Mouse (Mus musculus): Measurements from ENCODE around the gene Rasl10a. TPM values are rescaled to one million over a fixed set of nuclear protein-coding genes. Genes with fewer than 3 reads are reported as not detected.
A peak's percentile ranks its signal among the peaks of the same experiment; 100 is the strongest.
"Not testable (repeated sequence)": the region's sequence is repeated elsewhere in the genome, so short reads cannot be mapped to it uniquely, and the experiment has no call there.

Gene Rasl10a
- polyA plus RNA-seq, 1 experiment from 2014 or later, result 2.8 TPM

DNA sequence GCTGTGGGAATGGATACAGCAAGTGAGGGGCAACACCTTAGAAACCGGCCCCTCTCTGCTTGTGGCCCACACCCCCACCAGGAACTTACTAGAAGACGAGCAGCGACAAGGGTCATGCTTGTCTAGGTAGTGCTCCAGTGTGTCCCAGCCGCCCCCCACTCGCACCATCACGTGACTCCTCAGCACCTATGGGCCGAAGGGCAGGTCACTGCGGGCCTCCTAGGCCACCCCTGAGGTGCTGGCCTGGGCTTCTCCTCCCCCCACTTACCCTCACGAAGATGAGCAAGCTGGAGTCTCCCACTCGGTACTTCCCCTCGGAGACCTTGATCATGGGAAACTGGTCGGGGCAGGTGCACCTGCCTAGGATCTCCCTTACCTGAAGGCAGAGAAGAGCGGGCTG, 4.4 kb downstream of the Rasl10a start:
- Histone ChIP-seq H3K36me3 (peaks cover 5% of the 10 kb centered on the region; the same call in 1 of the 2 replicates), H3K4me1 (replicated peaks) (peaks cover 66% of the 10 kb centered on the region), H3K9me3 (no peaks in the 10 kb centered on the region), H3K9ac (replicated peaks) (peak overlapping the region; percentile 24; the same call in 1 of the 2 replicates), H3K4me2 (peak overlapping the region; percentile 72), H3K27me3 (peaks cover 75% of the 10 kb centered on the region), H3K27ac (no peak overlapping the region), H3K4me3 (replicated peaks) (peak overlapping the region; percentile 40)
- no peak for ATAC-seq (ENCODE audit: insufficient number of reproducible peaks, insufficient read depth, low FRiP score, low TSS enrichment, low read depth)
- 11% methylated on average over 13 of the region's 13 CpGs for WGBS

DNA sequence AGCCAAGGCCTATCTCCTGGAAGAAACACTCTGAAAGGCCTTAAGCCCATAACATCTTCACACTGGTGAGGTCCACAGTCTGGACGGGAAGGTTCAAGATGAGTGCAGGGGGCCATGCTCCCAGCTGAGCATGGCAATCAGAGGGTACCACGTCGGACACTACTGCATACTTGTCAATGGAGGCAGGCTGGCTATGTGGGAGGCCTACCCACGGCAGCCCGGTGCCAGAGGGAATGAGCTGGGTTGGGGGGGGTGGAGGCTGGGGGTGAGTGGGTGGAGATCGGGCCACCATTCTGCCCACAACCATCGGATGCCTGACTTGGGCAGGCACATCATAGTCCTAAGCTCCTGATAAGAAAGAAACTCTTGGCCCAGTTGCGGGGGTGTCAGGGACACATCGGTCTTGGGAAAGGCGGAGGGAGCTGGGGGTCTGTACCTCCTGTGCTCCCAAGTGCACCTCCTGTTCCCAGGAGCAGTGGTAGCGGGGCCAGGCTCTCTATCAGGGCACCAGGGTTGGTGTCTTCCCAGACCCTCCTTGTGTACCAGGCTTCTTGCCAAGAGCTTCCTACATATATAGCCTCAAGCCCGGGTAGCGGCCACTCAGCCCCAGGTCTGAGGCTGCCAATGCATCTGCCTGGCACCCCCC, 5.1 kb downstream of the Rasl10a start:
- 71% methylated on average over 13 of the region's 13 CpGs for WGBS
- Histone ChIP-seq H3K27ac (no peak overlapping the region), H3K9me3 (no peaks in the 10 kb centered on the region), H3K4me1 (replicated peaks) (peaks cover 60% of the 10 kb centered on the region), H3K4me3 (replicated peaks) (0 out of 2 replicates have a peak overlapping the region, but pooled peaks have one; percentile 74), H3K4me2 (peak overlapping the region; percentile 94; the same call in 1 of the 2 replicates), H3K9ac (replicated peaks) (no peak overlapping the region), H3K36me3 (peaks cover 7% of the 10 kb centered on the region), H3K27me3 (peaks cover 68% of the 10 kb centered on the region)
- ATAC-seq (ENCODE audit: insufficient number of reproducible peaks, insufficient read depth, low FRiP score, low TSS enrichment, low read depth), result no peak

DNA sequence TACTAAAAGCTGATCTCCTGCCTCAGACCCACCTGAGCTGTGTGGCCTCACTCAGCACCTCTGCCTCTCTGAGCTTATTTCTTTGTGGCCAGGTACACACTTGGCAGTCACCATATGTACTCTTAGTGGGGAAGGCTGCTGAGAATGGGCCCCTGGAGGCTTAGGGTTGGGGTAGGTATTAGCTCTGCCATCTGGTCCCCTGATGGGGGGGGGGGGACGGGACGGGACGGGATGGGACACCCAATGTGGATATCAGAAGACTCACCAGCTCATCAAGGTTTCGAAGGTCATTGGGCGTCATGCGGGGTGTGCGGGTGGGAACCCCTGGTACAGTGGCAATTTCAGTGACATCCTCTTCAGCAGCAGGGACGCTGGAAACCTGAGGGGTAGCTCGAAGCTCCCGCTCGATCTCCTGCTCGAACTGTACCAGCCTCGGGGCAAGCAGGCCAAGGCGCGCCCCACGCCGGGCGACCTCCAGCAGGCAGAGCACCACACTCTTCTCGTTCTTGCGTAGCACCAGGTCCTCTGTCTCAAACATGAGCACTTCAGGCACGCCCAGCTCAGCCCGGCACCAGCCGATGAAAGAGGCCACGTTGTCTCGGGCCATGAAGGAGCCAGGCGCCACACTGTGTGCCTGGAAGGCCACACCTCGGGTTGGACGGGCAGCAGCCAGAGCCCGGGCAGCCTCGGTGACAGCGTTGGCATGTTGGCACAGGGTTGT, 5.8 kb downstream of the Rasl10a start:
- H3K4me3 ChIP-seq (replicated peaks), result peak overlapping the region; percentile 74
- peaks cover 15% of the 10 kb centered on the region for H3K36me3 ChIP-seq
- no peaks in the 10 kb centered on the region for H3K9me3 ChIP-seq
- H3K27me3 ChIP-seq, result peaks cover 61% of the 10 kb centered on the region
- peak overlapping the region; percentile 94 for H3K4me2 ChIP-seq
- H3K27ac ChIP-seq, result no peak overlapping the region
- ATAC-seq (ENCODE audit: insufficient number of reproducible peaks, insufficient read depth, low FRiP score, low TSS enrichment, low read depth), result no peak
- WGBS, result 51% methylated on average over 31 of the region's 31 CpGs
- peaks cover 53% of the 10 kb centered on the region for H3K4me1 ChIP-seq (replicated peaks)
- 0 out of 2 replicates have a peak overlapping the region, but pooled peaks have one; percentile 34 for H3K9ac ChIP-seq (replicated peaks)

DNA sequence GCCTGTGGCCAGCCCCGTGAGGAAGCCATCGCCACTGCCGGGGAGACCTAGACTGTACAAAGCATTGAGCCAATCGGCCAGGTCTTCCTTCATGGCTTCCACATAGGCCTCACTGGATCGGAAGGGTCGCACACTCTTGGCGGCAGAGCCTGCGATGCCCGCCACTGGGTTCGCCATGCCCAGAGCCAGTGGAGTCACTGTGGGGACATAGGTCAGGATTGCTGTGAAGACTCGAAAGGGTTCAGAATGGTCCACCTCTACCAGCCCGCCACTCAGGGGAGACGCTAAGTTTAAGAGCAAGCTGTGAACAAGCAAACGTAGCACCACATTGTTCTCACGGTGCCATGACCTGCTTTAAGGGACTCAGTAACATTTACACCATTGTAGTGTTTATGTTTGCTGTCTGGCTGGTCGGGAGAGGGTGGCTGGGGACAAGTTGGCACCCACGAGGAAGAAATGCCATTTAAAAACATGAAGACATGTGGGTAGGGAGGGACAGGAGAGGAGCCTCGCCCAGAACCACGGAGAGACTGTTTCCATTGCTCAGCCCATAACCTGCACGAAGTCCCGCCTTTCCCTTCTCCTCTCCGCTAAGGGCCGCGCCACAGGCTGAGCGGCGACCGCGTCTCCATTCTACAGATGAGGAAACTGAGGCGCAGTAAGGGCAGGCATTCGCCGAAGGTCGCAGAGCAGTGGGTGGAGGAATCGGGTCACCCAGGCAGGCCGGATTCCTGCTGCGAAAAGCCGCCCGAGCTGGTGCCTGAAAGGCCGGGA, 6.5 kb downstream of the Rasl10a start:
- peak overlapping the region; percentile 75 for H3K9ac ChIP-seq (replicated peaks)
- H3K4me1 ChIP-seq (replicated peaks), result peaks cover 46% of the 10 kb centered on the region
- H3K27ac ChIP-seq, result no peak overlapping the region
- H3K9me3 ChIP-seq, result no peaks in the 10 kb centered on the region
- WGBS, result 13% methylated on average over 38 of the region's 38 CpGs
- peaks cover 54% of the 10 kb centered on the region for H3K27me3 ChIP-seq
- peak overlapping the region; percentile 74 for H3K4me3 ChIP-seq (replicated peaks)
- no peak for ATAC-seq (ENCODE audit: insufficient number of reproducible peaks, insufficient read depth, low FRiP score, low TSS enrichment, low read depth)
- H3K4me2 ChIP-seq, result peak overlapping the region; percentile 94
- peaks cover 22% of the 10 kb centered on the region for H3K36me3 ChIP-seq

DNA sequence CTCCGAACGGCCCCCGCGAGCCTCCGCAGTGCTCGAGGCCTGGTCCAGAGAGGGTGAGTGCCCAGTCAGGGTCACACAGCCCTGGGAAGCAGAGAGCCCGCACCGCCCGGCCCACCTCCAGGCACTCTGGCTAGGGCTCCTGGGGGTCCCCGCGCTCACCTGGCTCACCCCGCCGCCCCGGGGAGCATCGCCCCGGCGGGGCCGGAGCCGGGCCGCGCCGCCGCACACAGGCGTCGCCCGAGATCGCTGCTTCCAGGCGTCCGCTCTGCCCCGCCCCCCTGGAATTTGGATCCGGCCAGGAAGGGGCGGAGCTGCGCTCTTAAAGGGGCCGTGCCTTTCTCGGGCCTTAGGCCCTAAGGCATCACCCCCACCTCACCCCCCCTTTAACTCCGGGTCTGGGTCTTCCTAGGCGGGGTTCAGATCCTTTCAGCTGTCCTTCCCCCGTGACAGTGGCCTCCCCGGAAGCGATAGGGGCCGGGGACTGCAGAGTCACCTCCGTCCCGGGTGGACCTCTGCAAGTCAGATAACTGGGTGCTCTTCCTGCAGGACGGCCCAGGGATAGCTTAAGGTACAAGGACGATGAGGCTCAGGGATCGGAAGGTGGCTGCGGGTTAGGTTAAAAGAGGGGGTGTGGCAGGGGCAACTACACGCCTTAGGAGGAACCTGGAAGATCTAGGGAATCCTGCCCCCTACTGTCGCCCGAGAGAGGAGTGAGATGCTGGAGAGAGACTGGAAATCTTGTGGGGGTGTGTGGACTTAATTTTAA, 7.3 kb downstream of the Rasl10a start, which contains the start of gene Gas2l1:
TSS of gene Gas2l1 (minus strand) at position 272 of the 766 bp plus-strand sequence.
- Histone ChIP-seq H3K36me3 (peaks cover 28% of the 10 kb centered on the region), H3K4me1 (replicated peaks) (peaks cover 41% of the 10 kb centered on the region), H3K27me3 (peaks cover 46% of the 10 kb centered on the region), H3K27ac (peak within 1 kb of the TSS; percentile 62), H3K9me3 (no peaks in the 10 kb centered on the region), H3K4me2 (peak within 1 kb of the TSS; percentile 94), H3K9ac (replicated peaks) (peak within 1 kb of the TSS; percentile 75), H3K4me3 (replicated peaks) (peak within 1 kb of the TSS; percentile 74)
- 0% methylated on average over 50 of the region's 50 CpGs for WGBS
- peak; percentile 69 for ATAC-seq (ENCODE audit: insufficient number of reproducible peaks, insufficient read depth, low FRiP score, low TSS enrichment, low read depth)

DNA sequence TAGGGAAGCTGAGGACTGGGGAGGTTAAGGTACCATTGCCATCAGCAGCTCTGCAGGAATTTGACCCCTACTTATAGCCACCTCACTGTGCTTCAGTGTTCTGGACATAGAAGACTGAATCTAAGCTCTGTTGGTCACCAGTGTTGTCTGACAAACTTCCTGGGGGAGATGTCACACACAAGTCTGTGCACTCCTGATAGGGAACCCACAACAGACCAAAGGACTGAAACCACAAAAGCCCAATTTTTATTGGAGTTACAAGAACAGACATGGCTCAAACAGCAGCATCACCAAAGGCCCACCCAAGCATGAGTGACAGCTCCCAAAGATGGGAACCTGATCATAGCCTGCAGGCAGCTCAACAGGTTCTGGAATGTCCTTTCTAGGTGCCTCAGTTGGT, 9.1 kb downstream of the Rasl10a start:
- Histone ChIP-seq H3K27ac (no peak overlapping the region), H3K36me3 (peaks cover 41% of the 10 kb centered on the region), H3K27me3 (peaks cover 28% of the 10 kb centered on the region), H3K9ac (replicated peaks) (no peak overlapping the region), H3K9me3 (no peaks in the 10 kb centered on the region), H3K4me2 (no peak overlapping the region), H3K4me1 (replicated peaks) (peaks cover 27% of the 10 kb centered on the region), H3K4me3 (replicated peaks) (no peak overlapping the region)
- ATAC-seq (ENCODE audit: insufficient number of reproducible peaks, insufficient read depth, low FRiP score, low TSS enrichment, low read depth), result no peak

DNA sequence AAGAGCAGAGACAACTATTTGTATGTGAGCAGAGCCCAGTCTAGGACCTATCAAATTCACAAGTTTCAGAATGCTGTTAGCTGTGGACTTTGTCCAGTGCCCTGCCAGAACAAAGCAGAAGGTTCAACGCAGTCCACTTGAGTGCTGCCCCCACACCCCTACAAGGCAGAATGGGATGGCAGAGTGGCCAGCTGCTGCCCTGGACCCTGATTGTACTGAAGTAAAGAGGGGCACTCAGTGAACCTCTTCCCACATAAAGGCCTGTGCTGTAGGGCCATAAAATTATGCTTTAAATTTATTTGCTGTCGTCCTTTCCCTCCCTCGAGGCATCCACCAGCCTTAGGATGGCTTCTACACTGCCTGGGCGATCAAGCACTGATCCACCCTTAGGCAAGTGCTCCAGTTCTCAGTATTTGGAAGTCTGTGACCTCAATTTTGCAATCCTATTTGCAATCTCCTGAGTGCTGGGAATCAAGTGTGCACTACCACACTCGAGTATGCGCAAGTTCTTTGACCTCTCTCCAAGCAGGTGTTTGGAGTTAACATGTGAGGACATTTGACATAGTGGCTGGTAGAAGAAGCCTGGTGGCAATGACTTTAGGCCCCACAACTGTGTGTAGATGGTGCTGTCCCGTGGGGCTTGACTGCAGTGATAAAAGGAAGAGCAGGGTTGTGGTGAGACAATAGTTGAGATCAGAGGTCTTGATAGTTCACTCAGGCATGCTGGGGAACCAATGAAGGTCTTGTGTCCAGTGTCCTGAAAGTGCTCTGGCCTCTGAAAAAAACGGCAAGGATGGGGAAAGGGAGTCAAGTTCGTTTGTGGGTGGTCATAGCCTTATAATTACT, 10.4 kb downstream of the Rasl10a start:
- no peak overlapping the region for H3K4me2 ChIP-seq
- H3K4me3 ChIP-seq (replicated peaks), result no peak overlapping the region
- 86% methylated on average over 9 of the region's 9 CpGs for WGBS
- ATAC-seq (ENCODE audit: insufficient number of reproducible peaks, insufficient read depth, low FRiP score, low TSS enrichment, low read depth), result no peak
- H3K27ac ChIP-seq, result no peak overlapping the region
- H3K27me3 ChIP-seq, result peaks cover 15% of the 10 kb centered on the region
- H3K9me3 ChIP-seq, result no peaks in the 10 kb centered on the region
- peaks cover 16% of the 10 kb centered on the region for H3K4me1 ChIP-seq (replicated peaks)
- peaks cover 54% of the 10 kb centered on the region for H3K36me3 ChIP-seq
- H3K9ac ChIP-seq (replicated peaks), result no peak overlapping the region

DNA sequence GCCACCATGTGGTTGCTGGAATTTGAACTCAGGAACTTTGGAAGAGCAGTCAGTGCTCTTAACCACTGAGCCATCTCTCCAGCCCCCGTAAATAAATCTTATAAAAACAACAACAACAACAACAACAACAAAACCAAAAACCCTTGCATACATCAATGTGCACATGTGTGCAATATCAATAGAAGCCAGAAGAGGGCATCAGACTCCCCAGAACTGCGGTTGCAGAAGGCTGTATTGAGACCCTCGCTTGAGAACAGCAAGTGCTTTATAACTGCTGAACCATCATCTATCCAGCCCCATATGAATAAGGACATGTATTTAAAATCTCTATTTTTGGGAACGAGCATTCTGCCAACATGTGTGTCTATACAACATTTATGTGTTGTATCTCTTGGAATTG, 17.0 kb downstream of the Rasl10a start:
- no peak overlapping the region for H3K4me2 ChIP-seq
- no peaks in the 10 kb centered on the region for H3K27me3 ChIP-seq
- no peak overlapping the region for H3K9ac ChIP-seq (replicated peaks)
- 83% methylated on average over 4 of the region's 4 CpGs for WGBS
- H3K27ac ChIP-seq, result no peak overlapping the region
- peaks cover 87% of the 10 kb centered on the region for H3K36me3 ChIP-seq
- H3K9me3 ChIP-seq, result no peaks in the 10 kb centered on the region
- ATAC-seq (ENCODE audit: insufficient number of reproducible peaks, insufficient read depth, low FRiP score, low TSS enrichment, low read depth), result no peak
- H3K4me1 ChIP-seq (replicated peaks), result no peaks in the 10 kb centered on the region
- no peak overlapping the region for H3K4me3 ChIP-seq (replicated peaks)

DNA sequence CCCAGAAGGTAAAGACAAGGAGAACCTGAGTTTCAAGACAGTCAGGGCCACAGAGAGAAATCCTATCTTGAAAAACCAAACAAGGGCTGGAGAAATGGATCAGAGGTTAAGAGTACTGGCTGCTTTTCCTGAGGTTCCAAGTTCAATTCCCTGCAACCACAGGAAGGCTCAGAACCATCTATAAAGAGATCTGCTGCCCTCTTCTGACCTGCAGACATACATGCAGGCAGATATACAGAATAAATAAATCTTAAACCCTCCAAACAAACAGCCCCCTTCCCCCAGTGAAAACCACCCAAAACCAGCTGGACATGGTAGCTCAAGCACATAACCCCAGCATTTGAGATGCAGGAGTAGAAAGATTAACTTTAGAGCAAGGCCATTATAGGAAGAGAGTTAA, 17.8 kb downstream of the Rasl10a start:
- Histone ChIP-seq H3K27ac (no peak overlapping the region), H3K4me3 (replicated peaks) (no peak overlapping the region), H3K36me3 (peaks cover 87% of the 10 kb centered on the region), H3K4me2 (no peak overlapping the region), H3K9ac (replicated peaks) (no peak overlapping the region), H3K9me3 (no peaks in the 10 kb centered on the region), H3K27me3 (no peaks in the 10 kb centered on the region), H3K4me1 (replicated peaks) (no peaks in the 10 kb centered on the region)
- no peak for ATAC-seq (ENCODE audit: insufficient number of reproducible peaks, insufficient read depth, low FRiP score, low TSS enrichment, low read depth)

DNA sequence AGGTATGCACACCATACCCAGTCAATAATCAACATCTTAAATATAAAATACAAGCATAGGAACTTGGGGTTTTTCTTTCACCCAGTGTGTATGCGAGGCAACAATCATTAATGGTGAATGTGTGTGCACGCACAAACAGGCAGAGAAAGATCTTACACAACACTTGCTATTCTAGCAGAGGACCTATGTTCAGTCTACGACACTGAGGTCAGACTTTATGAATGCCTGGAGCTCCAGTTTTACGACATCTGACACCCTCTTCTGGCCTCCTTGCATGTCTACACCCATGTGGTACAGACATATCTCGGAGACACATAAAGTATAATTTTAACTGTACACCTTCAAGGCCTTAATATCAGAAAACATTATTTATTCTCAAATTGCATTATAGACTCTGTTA, 18.9 kb downstream of the Rasl10a start:
- H3K9ac ChIP-seq (replicated peaks); H3K9me3 ChIP-seq; ATAC-seq (ENCODE audit: insufficient number of reproducible peaks, insufficient read depth, low FRiP score, low TSS enrichment, low read depth); H3K27me3 ChIP-seq; H3K4me3 ChIP-seq (replicated peaks); H3K27ac ChIP-seq; H3K4me1 ChIP-seq (replicated peaks); H3K4me2 ChIP-seq: not testable (repeated sequence)
- 85% methylated on average over 4 of the region's 5 CpGs for WGBS
- H3K36me3 ChIP-seq, result peaks cover 83% of the 10 kb centered on the region

All from limb, embryonic 12.5 days (tissue).